Mouse (Mus musculus): Measurements from ENCODE around the gene Map4k4. TPM values are rescaled to one million over a fixed set of nuclear protein-coding genes. Genes with fewer than 3 reads are reported as not detected.

Gene Map4k4
- total and polyA plus RNA-seq, 3 experiments: 0.04 to 0.21 TPM; not detected in 1

DNA sequence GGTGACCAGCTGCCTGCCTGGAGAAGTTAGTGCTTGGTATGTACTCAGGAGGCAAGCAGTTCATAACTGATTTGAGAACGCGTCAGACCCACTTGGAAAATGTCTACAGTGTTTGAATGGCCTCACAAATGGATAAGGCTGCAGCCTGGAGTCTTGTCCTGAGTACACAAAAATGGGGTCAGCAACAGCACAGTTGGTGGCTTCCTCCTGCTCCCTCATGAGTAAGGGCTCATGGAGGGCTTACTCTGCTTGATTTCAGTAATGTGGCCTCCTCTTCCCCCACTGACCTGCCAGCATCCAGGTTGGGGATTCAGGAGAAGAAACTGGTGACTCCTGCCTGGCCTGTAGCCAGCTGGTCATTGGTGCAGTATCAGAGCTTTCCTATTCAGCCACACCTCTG is 130.9 kb downstream of the Map4k4 start:
- no peak for DNase-seq (ENCODE audit: low read depth, low spot score)
- Histone ChIP-seq H3K9me3 (replicated peaks; ENCODE audit: insufficient read depth, low read length) (no peaks in the 10 kb centered on the region), H3K4me1 (ENCODE audit: control insufficient read depth in 1 of 2, insufficient read depth in 2 of 2, low read length in 2 of 2) (no peaks in the 10 kb centered on the region), H3K27ac (ENCODE audit: control insufficient read depth, low read depth, low read length) (no peak overlapping the region), H3K9ac (ENCODE audit: control insufficient read depth, low read depth, low read length, poor library complexity, severe bottlenecking) (no peak overlapping the region), H3K36me3 (ENCODE audit: control insufficient read depth in 1 of 2, insufficient read depth in 2 of 2, low read length in 2 of 2) (no peaks in the 10 kb centered on the region), H3K4me3 (ENCODE audit: control insufficient read depth in 1 of 2, insufficient read depth in 1 of 2, low read depth in 2 of 2, low read length in 2 of 2) (no peak overlapping the region), H3K79me2 (ENCODE audit: control insufficient read depth, insufficient read depth, low read length, poor library complexity) (no peaks in the 10 kb centered on the region), H3K27me3 (ENCODE audit: control insufficient read depth in 1 of 2, insufficient read depth in 2 of 2, low read length in 2 of 2) (no peaks in the 10 kb centered on the region)
- no peak for TF ChIP-seq ZKSCAN1 (IDR thresholded peaks at IDR 0.05; ENCODE audit: low read depth, low read length)
- no peak for TF ChIP-seq ZMIZ1 (IDR thresholded peaks at IDR 0.05; ENCODE audit: low read depth, low read length)
- no peak for TF ChIP-seq BHLHE40 (IDR thresholded peaks at IDR 0.05; ENCODE audit: borderline replicate concordance, low read depth, low read length)
- no peak for TF ChIP-seq UBTF (IDR thresholded peaks at IDR 0.05; ENCODE audit: borderline replicate concordance, insufficient read depth, low read depth, low read length)
- TF ChIP-seq USF2 (IDR thresholded peaks at IDR 0.05; ENCODE audit: borderline replicate concordance in 1 of 2, insufficient read depth in 1 of 2, low read depth in 1 of 2, low read length in 2 of 2): no peak
- TF ChIP-seq MEF2A (IDR thresholded peaks at IDR 0.05; ENCODE audit: extremely low read depth, insufficient replicate concordance, low read depth, low read length, poor library complexity, severe bottlenecking): no peak

DNA sequence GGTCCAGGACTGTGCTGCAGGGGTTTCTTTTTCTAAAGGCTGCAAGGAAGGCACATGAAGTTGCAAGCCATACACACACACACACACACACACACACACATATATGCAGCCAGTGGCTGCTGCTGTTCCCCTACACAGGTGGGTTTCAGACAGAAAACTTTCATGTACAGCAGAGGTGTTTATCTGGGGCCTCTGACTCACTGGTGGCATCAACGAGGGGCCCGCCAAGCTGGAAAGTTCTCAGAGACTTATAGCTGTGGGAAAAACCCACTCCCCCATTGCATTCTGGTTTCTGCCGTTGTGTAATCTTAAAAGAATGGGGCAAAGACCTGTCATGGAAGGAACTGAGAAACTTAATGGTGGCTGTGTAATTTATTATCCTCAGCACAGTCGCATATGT is 132.6 kb downstream of the Map4k4 start:
- Histone ChIP-seq H3K36me3 (ENCODE audit: control insufficient read depth in 1 of 2, insufficient read depth in 2 of 2, low read length in 2 of 2) (no peaks in the 10 kb centered on the region), H3K79me2 (ENCODE audit: control insufficient read depth, insufficient read depth, low read length, poor library complexity) (no peaks in the 10 kb centered on the region), H3K27me3 (ENCODE audit: control insufficient read depth in 1 of 2, insufficient read depth in 2 of 2, low read length in 2 of 2) (no peaks in the 10 kb centered on the region), H3K9me3 (replicated peaks; ENCODE audit: insufficient read depth, low read length) (no peaks in the 10 kb centered on the region), H3K27ac (ENCODE audit: control insufficient read depth, low read depth, low read length) (no peak overlapping the region), H3K4me3 (ENCODE audit: control insufficient read depth in 1 of 2, insufficient read depth in 1 of 2, low read depth in 2 of 2, low read length in 2 of 2) (no peak overlapping the region), H3K9ac (ENCODE audit: control insufficient read depth, low read depth, low read length, poor library complexity, severe bottlenecking) (no peak overlapping the region), H3K4me1 (ENCODE audit: control insufficient read depth in 1 of 2, insufficient read depth in 2 of 2, low read length in 2 of 2) (no peaks in the 10 kb centered on the region)
- no peak for DNase-seq (ENCODE audit: low read depth, low spot score)
- no peak for TF ChIP-seq MXI1 (IDR thresholded peaks at IDR 0.05; ENCODE audit: low read depth, low read length)
- TF ChIP-seq EP300 (IDR thresholded peaks at IDR 0.05; ENCODE audit: low read depth in 1 of 2, low read length in 2 of 2): no peak
- no peak for TF ChIP-seq NELFE (IDR thresholded peaks at IDR 0.05; ENCODE audit: low read depth, low read length)
- no peak for TF ChIP-seq SIN3A (IDR thresholded peaks at IDR 0.05; ENCODE audit: low read length)
- no peak for TF ChIP-seq ETS1 (IDR thresholded peaks at IDR 0.05; ENCODE audit: low read depth, low read length)
- TF ChIP-seq ELF1 (IDR thresholded peaks at IDR 0.05; ENCODE audit: low read depth, low read length): no peak
- no peak for TF ChIP-seq RCOR1 (IDR thresholded peaks at IDR 0.05; ENCODE audit: low read depth, low read length)
- no peak for TF ChIP-seq NRF1 (IDR thresholded peaks at IDR 0.05; ENCODE audit: insufficient read depth, low read depth, low read length, poor library complexity, severe bottlenecking)
- TF ChIP-seq POLR2AphosphoS2 (IDR thresholded peaks at IDR 0.05; ENCODE audit: low read length): no peak
- no peak for TF ChIP-seq MYB (IDR thresholded peaks at IDR 0.05; ENCODE audit: low read depth, low read length)
- TF ChIP-seq CHD2 (IDR thresholded peaks at IDR 0.05; ENCODE audit: low read length): no peak
- no peak for TF ChIP-seq MAZ (IDR thresholded peaks at IDR 0.05; ENCODE audit: low read depth, low read length)

All from MEL (cell line).